Mouse (Mus musculus) testis, postnatal 10 days (tissue): Measurements from ENCODE around the gene Tgm5.
"Not testable (repeated sequence)": the region's sequence is repeated elsewhere in the genome, so short reads cannot be mapped to it uniquely, and the experiment has no call there.

Experiments used
- DNase-seq: peaks from one replicate; pipeline ENCODE4 v3.0.0; 2021; ENCODE audit warnings: low spot score

Tgm5 gene

GRCm38 (mm10) chr2:121039382-121039781 is 46.3 kb downstream of the Tgm5 start:
- DNase-seq = no peak

- DNase-seq = not testable (repeated sequence)
Measured at GRCm38 (mm10) chr2:121038851-121039250, 46.8 kb downstream of the Tgm5 start.

- no peak for DNase-seq
Measured at GRCm38 (mm10) chr2:121036733-121037341, 48.8 kb downstream of the Tgm5 start, which contains the start of gene Epb42. TSS of gene Epb42 (minus strand) at chr2:121037072.

GRCm38 (mm10) chr2:121022918-121023317 is 62.7 kb downstream of the Tgm5 start:
- no peak for DNase-seq

- DNase-seq = no peak
Measured at GRCm38 (mm10) chr2:121017151-121017550, 68.5 kb downstream of the Tgm5 start.

- DNase-seq = no peak
Measured at GRCm38 (mm10) chr2:121016226-121016625, 69.4 kb downstream of the Tgm5 start.

GRCm38 (mm10) chr2:121015507-121015906 is 70.1 kb downstream of the Tgm5 start:
- DNase-seq = no peak

GRCm38 (mm10) chr2:121012676-121013075 is 73.0 kb downstream of the Tgm5 start:
- no peak for DNase-seq

GRCm38 (mm10) chr2:121009071-121009677 is 76.5 kb downstream of the Tgm5 start:
- DNase-seq = no peak

GRCm38 (mm10) chr2:121008664-121009007 is 77.0 kb downstream of the Tgm5 start:
- DNase-seq = no peak

GRCm38 (mm10) chr2:121007925-121008663 is 77.5 kb downstream of the Tgm5 start, which contains the start of gene Ccndbp1:
TSS of gene Ccndbp1 (plus strand) at chr2:121008403.
- DNase-seq = peak; percentile 95

- DNase-seq = no peak
Measured at GRCm38 (mm10) chr2:121006986-121007385, 78.7 kb downstream of the Tgm5 start.

GRCm38 (mm10) chr2:121004018-121004811 is 81.4 kb downstream of the Tgm5 start:
- no peak for DNase-seq

- no peak for DNase-seq
Measured at GRCm38 (mm10) chr2:121003586-121003985, 82.1 kb downstream of the Tgm5 start.

GRCm38 (mm10) chr2:120998863-120999262 is 86.8 kb downstream of the Tgm5 start:
- DNase-seq = no peak

- not testable (repeated sequence) for DNase-seq
Measured at GRCm38 (mm10) chr2:120996607-120997006, 89.0 kb downstream of the Tgm5 start.
